Mouse (Mus musculus) embryonic facial prominence, embryonic 10.5 days (tissue): ENCODE data around the gene Ctnnb1. TPM values are rescaled to one million over a fixed set of nuclear protein-coding genes. Genes with fewer than 3 reads are reported as not detected.

ENCODE experiments used
- DNase-seq: peaks from one replicate; pipeline ENCODE4 v3.0.0-alpha.2; 2017; ENCODE audit warnings: low spot score
- H3K27ac ChIP-seq: fragments of 300-500 bp; sonication (generic); replicated peaks from 2 replicates; pipeline ENCODE4 v1.5.1; 2016; ENCODE audit warnings: mild to moderate bottlenecking
- H3K27me3 ChIP-seq: fragments of 300-500 bp; sonication (generic); replicated peaks from 2 replicates; pipeline ENCODE4 v1.6.1; 2016; ENCODE audit warnings: low read depth, mild to moderate bottlenecking; ENCODE audit not compliant: poor library complexity, severe bottlenecking
- H3K36me3 ChIP-seq: fragments of 300-500 bp; sonication (generic); replicated peaks from 2 replicates; pipeline ENCODE4 v1.6.1; 2016; ENCODE audit warnings: mild to moderate bottlenecking, moderate library complexity
- H3K4me1 ChIP-seq: fragments of 300-500 bp; sonication (generic); 2 replicates; pipeline ENCODE4 v1.6.1; 2016
- H3K4me3 ChIP-seq: fragments of 300-500 bp; sonication (generic); 2 replicates; pipeline ENCODE4 v1.5.1; 2016; ENCODE audit warnings: mild to moderate bottlenecking, moderate library complexity
- H3K9me3 ChIP-seq: fragments of 300-500 bp; sonication (generic); 2 replicates; pipeline ENCODE4 v1.6.1; 2016; ENCODE audit warnings: mild to moderate bottlenecking
- WGBS: fragments of 180-500 bp; shearing (Covaris S2); methylation state at CpG from one replicate; pipeline ENCODE4 v1.1.7; 2016; 5-methylcytosine and 5-hydroxymethylcytosine counted together
- polyA plus RNA-seq: library from polyadenylated mRNA; unstranded; fragments of >200 nt; fragmentation: Nextera tagmentation; extraction: Ambion mirVana; gene quantifications from 2 replicates; pipeline ENCODE4 v1.2.1, GENCODE M21; 2016

Ctnnb1 gene
- polyA plus RNA-seq, 1 experiment from 2014 or later, result 637 TPM

DNA sequence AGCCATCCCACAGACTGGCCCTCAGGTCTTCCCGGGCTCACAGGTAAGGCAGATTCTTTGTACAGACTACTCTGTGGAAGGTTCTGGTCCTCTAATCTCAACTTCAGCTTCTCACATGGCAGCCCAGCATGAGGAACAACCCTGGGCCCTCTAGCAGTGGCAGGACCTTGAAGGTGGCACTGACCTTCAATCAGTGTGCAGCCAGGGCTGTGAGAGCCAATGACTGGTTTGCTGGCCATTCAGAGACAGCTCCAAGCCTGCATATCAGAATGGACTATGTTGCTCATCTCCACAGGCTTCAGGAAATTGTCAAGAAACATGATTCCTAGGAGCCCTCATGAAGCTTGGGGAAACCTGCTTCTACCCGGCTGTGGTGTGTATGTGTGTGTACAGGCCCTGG is 45.2 kb downstream of the Ctnnb1 start:
- peaks cover 21% of the 10 kb centered on the region for H3K4me1 ChIP-seq
- peaks cover 15% of the 10 kb centered on the region for H3K36me3 ChIP-seq
- no peak overlapping the region for H3K4me3 ChIP-seq
- no peaks in the 10 kb centered on the region for H3K27me3 ChIP-seq
- 0 out of 2 replicates have a peak overlapping the region, but pooled peaks have one; percentile 19 for H3K27ac ChIP-seq
- H3K9me3 ChIP-seq, result no peaks in the 10 kb centered on the region
- DNase-seq, result no peak
- WGBS, result 76% methylated on average over 2 of the region's 2 CpGs

DNA sequence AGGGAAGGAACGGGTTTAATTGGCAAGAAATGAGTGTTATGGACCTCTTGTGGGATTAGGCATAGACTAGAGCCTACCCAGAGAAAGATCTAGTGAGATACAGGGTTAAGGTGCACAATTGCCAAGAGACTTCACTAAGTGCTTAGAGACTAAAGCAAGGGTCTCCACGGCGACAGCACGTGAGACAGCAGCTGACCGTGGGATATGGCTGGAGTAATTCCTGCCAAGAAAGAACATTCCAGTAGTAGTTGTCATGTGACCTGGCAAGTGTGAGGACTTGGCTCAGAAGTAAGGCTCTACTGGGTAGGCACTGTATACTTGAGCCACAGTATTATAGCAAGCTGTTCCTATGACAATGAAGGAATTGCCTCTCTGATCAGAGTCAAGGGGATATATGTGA is 47.1 kb downstream of the Ctnnb1 start:
- H3K9me3 ChIP-seq, result no peaks in the 10 kb centered on the region
- no peak overlapping the region for H3K27ac ChIP-seq
- no peaks in the 10 kb centered on the region for H3K27me3 ChIP-seq
- H3K36me3 ChIP-seq, result peaks cover 4% of the 10 kb centered on the region; the same call in 1 of the 2 replicates
- peaks cover 34% of the 10 kb centered on the region for H3K4me1 ChIP-seq
- WGBS, result 86% methylated on average over 5 of the region's 5 CpGs
- H3K4me3 ChIP-seq, result no peak overlapping the region
- DNase-seq, result no peak

DNA sequence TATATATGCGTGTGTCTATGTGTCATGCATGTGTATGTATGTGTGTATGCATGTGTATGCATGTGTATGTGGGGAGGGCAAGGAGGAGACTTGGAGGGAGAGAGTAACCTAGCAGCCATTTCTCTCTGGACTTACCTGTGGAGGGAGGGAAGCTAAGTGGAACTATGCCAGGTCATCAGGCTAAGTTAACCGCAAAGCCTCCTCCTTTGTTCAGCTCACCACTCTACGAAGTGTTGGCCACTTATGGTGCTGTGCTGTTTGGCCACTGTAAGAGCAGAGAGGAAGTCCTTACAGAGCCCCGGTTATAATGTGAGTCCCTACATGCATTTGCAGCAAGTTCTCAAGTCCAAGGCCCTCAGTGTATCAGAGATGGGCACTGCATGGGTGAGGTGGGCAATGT is 47.8 kb downstream of the Ctnnb1 start:
- no peak for DNase-seq
- no peak overlapping the region for H3K4me3 ChIP-seq
- H3K27me3 ChIP-seq, result no peaks in the 10 kb centered on the region
- no peak overlapping the region for H3K27ac ChIP-seq
- peaks cover 4% of the 10 kb centered on the region; the same call in 1 of the 2 replicates for H3K36me3 ChIP-seq
- WGBS, result 93% methylated on average over 4 of the region's 4 CpGs
- no peaks in the 10 kb centered on the region for H3K9me3 ChIP-seq
- peaks cover 41% of the 10 kb centered on the region for H3K4me1 ChIP-seq

DNA sequence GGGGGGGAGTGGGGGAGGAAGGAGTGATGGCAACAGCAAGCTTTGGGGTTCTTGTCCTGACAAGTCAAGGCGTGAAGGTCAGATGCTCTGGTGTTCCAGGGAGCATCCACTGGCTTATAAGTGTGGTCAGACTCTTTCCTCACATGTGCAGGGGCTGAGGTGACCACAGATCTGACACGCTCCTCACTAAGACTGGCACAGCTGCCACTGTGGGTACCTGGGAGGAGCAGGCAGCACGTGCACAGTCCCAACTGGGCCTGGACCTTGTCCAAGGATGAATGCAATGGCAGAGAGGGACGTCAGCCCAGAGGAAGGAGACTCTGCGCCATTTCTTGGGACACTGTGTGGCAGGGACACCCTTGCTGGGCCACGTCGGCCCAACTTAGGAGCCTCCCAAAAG is 52.8 kb downstream of the Ctnnb1 start:
- no peak for DNase-seq
- H3K9me3 ChIP-seq, result no peaks in the 10 kb centered on the region
- 84% methylated on average over 7 of the region's 7 CpGs for WGBS
- no peaks in the 10 kb centered on the region for H3K27me3 ChIP-seq
- H3K27ac ChIP-seq, result peak overlapping the region; percentile 51; the same call in 1 of the 2 replicates
- H3K36me3 ChIP-seq, result 0 out of 2 replicates have a peak, but pooled peaks cover 11% of the 10 kb centered on the region
- no peak overlapping the region for H3K4me3 ChIP-seq
- peaks cover 60% of the 10 kb centered on the region for H3K4me1 ChIP-seq

GRCm38 (mm10) chr9:120983849-120984248 is 54.8 kb downstream of the Ctnnb1 start:
- Histone ChIP-seq H3K4me3 (no peak overlapping the region), H3K36me3 (0 out of 2 replicates have a peak, but pooled peaks cover 11% of the 10 kb centered on the region), H3K9me3 (no peaks in the 10 kb centered on the region), H3K4me1 (peaks cover 73% of the 10 kb centered on the region), H3K27ac (no peak overlapping the region), H3K27me3 (no peaks in the 10 kb centered on the region)
- no peak for DNase-seq
- 90% methylated on average over 8 of the region's 8 CpGs for WGBS

GRCm38 (mm10) chr9:120984509-120984908 is 55.5 kb downstream of the Ctnnb1 start:
- Histone ChIP-seq H3K4me3 (no peak overlapping the region), H3K27ac (peak overlapping the region; percentile 25; the same call in 1 of the 2 replicates), H3K4me1 (peaks cover 70% of the 10 kb centered on the region), H3K27me3 (no peaks in the 10 kb centered on the region), H3K9me3 (no peaks in the 10 kb centered on the region), H3K36me3 (0 out of 2 replicates have a peak, but pooled peaks cover 11% of the 10 kb centered on the region)
- WGBS, result 51% methylated on average over 5 of the region's 5 CpGs
- no peak for DNase-seq

DNA sequence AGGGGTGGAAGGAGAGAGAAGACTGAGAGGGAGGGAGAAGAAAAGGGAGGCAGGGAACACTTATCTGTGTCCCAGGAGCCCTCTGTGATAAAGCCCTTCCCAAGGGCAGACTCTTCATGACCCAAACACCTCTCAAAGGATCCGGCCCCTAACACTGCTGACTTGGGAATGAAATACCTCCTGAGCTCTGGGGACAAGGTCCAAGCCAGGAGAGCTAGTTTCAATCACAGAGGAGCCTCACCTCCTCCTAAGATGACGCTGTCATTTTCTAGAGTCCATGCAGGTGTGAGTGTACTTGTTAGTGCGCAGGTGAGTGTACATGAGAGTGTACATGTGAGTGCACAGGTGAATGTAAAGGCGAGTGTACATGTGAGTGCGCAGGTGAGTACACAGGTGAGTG is 56.0 kb downstream of the Ctnnb1 start:
- peaks cover 73% of the 10 kb centered on the region for H3K4me1 ChIP-seq
- H3K36me3 ChIP-seq, result 0 out of 2 replicates have a peak, but pooled peaks cover 11% of the 10 kb centered on the region
- no peaks in the 10 kb centered on the region for H3K9me3 ChIP-seq
- no peak for DNase-seq
- H3K27ac ChIP-seq, result peak overlapping the region; percentile 25; the same call in 1 of the 2 replicates
- H3K27me3 ChIP-seq, result no peaks in the 10 kb centered on the region
- WGBS, result 95% methylated on average over 5 of the region's 5 CpGs
- H3K4me3 ChIP-seq, result no peak overlapping the region

- Histone ChIP-seq H3K4me1 (peaks cover 73% of the 10 kb centered on the region), H3K4me3 (no peak overlapping the region), H3K9me3 (no peaks in the 10 kb centered on the region), H3K27ac (no peak overlapping the region), H3K27me3 (no peaks in the 10 kb centered on the region), H3K36me3 (0 out of 2 replicates have a peak, but pooled peaks cover 11% of the 10 kb centered on the region)
- 95% methylated on average over 5 of the region's 5 CpGs for WGBS
- DNase-seq, result no peak
These were observed 56.5 kb downstream of the Ctnnb1 start for GRCm38 (mm10) chr9:120985524-120985923.

DNA sequence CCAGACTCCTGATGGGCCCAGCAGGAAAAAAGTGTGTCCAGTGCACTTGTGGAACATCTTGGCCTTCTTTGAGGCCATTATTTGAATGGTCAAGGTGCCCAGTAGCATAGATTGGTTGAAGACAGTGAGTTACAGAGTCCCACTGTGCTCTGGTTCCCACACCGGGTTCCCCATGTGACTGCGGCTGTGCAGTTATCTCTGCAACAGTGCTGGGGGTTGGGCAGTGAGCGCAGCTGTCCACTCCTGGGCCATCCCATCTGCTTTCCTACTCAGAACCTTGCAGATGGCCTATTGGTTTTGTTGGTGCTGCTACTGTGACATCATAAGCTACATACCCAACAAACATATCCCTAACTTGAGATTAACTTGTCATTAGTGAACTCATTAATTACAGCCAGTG is 57.2 kb downstream of the Ctnnb1 start:
- Histone ChIP-seq H3K27ac (no peak overlapping the region), H3K4me1 (peaks cover 69% of the 10 kb centered on the region), H3K36me3 (peaks cover 11% of the 10 kb centered on the region; the same call in 1 of the 2 replicates), H3K9me3 (no peaks in the 10 kb centered on the region), H3K4me3 (no peak overlapping the region), H3K27me3 (no peaks in the 10 kb centered on the region)
- no peak for DNase-seq
- 93% methylated on average over 3 of the region's 3 CpGs for WGBS

GRCm38 (mm10) chr9:120986994-120987393 is 58.0 kb downstream of the Ctnnb1 start:
- Histone ChIP-seq H3K27me3 (no peaks in the 10 kb centered on the region), H3K4me3 (no peak overlapping the region), H3K27ac (no peak overlapping the region), H3K9me3 (no peaks in the 10 kb centered on the region), H3K36me3 (peaks cover 11% of the 10 kb centered on the region; the same call in 1 of the 2 replicates), H3K4me1 (peaks cover 69% of the 10 kb centered on the region)
- 84% methylated on average over 4 of the region's 4 CpGs for WGBS
- DNase-seq, result no peak

DNA sequence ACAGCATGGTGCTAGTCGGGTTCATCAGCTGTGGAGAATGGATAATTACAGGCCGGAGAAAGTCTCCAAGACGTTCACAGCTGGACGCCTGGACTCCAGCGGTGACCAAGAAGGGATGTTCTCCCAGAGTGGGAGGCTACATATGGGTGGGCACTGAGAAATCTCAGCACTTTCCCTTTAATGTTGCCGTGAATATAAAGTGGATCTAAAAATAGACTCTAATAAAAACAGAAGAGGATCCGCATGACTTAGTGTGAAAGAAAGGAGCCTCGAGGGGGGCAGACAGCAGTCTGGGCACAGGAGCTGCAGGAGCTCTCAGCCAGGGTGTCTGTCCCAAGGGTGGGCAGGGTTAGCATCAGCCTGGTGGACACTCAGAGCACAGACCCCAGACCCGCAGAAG is 59.1 kb downstream of the Ctnnb1 start:
- peaks cover 63% of the 10 kb centered on the region for H3K4me1 ChIP-seq

DNA sequence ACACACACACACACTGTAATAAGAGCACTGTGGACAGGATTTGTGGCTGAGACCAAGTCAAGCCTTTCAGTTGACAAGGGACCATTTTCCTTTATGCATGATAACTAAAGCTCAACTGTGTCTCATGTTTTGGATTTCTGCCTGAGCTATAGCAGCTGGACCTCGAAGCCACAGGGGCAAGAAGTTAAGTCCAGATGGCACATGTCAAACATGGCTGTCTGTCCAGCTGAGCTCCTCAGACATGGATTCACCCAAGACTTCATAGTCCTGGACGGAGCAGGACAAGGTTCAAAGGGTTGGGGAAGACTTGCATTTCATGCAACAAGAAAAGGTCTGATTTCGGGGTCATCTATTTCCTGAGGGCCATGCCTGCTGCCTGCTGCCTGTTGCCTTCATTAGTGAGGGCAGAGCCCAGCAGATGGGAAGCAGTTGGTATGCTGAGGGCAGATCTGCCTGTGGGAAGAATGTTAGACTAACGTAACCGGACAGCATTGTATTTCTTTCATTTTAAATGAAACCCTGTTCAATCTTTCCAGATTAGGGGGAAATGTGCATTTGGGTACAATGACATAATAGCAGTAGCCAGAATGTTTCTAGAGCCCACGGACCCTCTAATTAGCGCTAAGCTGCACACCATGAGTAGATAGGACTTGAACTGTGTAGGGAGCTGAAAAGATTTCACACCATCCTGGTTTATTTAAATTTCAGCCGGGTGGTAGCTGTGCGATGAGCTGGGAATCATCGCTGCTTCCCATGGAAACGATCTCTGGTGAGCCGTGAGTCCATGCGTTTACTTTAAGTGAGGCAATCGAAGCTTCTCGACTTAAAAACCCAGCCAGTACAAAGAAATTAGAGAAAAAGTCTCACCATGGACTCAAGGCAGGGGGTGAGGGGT is 61.0 kb downstream of the Ctnnb1 start:
- Histone ChIP-seq H3K27ac (no peak overlapping the region), H3K4me3 (no peak overlapping the region), H3K9me3 (no peaks in the 10 kb centered on the region), H3K36me3 (peaks cover 10% of the 10 kb centered on the region; the same call in 1 of the 2 replicates), H3K4me1 (peaks cover 62% of the 10 kb centered on the region), H3K27me3 (no peaks in the 10 kb centered on the region)
- DNase-seq, result no peak
- WGBS, result 71% methylated on average over 15 of the region's 15 CpGs

More for the DNA sequence above, 59.1 kb downstream of the Ctnnb1 start:
- WGBS, result 47% methylated on average over 9 of the region's 9 CpGs
- Histone ChIP-seq H3K36me3 (peaks cover 11% of the 10 kb centered on the region; the same call in 1 of the 2 replicates), H3K4me3 (no peak overlapping the region), H3K9me3 (no peaks in the 10 kb centered on the region), H3K27me3 (no peaks in the 10 kb centered on the region), H3K27ac (0 out of 2 replicates have a peak overlapping the region, but pooled peaks have one; percentile 15)
- DNase-seq, result no peak

- Histone ChIP-seq H3K27ac (no peak overlapping the region), H3K4me1 (peaks cover 62% of the 10 kb centered on the region), H3K27me3 (no peaks in the 10 kb centered on the region), H3K9me3 (no peaks in the 10 kb centered on the region), H3K4me3 (no peak overlapping the region), H3K36me3 (no peaks in the 10 kb centered on the region; the same call in 1 of the 2 replicates)
- no peak for DNase-seq
- 63% methylated on average over 2 of the region's 2 CpGs for WGBS
These were observed 62.8 kb downstream of the Ctnnb1 start for GRCm38 (mm10) chr9:120991801-120992200.
